Mouse (Mus musculus): ENCODE measurements around the gene 9530068E07Rik.
"Not testable (repeated sequence)": the region's sequence is repeated elsewhere in the genome, so short reads cannot be mapped to it uniquely, and the experiment has no call there.

9530068E07Rik gene

GRCm38 (mm10) chr11:52374340-52374739, 21.9 kb upstream of the 9530068E07Rik start:
- peak; percentile 72 to 78 for DNase-seq

DNA sequence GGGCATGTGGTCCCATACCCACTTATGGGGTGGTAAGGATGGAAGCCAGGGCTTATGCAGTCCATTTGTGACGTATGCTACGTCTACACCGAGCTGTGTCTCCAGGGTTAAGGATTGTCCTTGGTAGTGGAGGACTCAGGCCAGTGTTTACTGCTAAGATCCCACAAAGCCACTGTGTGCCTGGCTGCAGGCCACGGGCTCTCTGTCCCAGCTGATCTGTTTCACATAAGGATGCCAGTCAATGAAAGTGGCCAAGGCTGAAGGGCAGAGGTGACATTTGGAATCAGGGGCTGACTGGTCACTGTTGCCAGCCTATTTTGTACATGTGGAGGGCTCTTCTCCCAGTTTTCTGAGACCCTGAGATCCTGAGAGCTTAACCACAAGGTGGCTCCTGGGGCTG, 18.6 kb upstream of the 9530068E07Rik start:
- no peak for DNase-seq

- DNase-seq, result no peak
Observed at GRCm38 (mm10) chr11:52379241-52379640, 17.0 kb upstream of the 9530068E07Rik start.

GRCm38 (mm10) chr11:52383741-52384140, 12.5 kb upstream of the 9530068E07Rik start:
- DNase-seq, result no peak

GRCm38 (mm10) chr11:52384667-52385066, 11.6 kb upstream of the 9530068E07Rik start:
- DNase-seq, result no peak

GRCm38 (mm10) chr11:52386892-52387291, 9.3 kb upstream of the 9530068E07Rik start:
- no peak for DNase-seq

GRCm38 (mm10) chr11:52388150-52388549, 8.1 kb upstream of the 9530068E07Rik start:
- no peak for DNase-seq

DNA sequence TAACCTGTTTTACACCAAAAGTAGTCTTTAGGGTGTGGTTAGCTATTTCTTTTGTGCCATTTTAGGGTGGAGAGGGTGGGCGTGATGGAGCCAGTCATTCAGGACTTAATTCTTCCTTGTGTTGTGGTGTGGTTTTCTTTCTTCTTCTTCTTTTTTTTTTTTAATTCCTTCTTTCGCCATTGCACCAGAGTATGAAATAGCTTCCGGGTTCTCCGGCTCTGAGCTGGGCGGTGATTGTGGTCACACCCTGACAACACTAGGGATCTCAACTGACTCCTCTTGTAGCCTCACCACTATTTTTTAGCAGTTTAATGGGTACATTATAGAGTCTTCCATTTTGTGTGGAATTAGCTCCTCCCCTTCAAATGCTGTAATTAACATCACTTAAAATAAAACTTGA, 7.2 kb upstream of the 9530068E07Rik start:
- not testable (repeated sequence) for DNase-seq

GRCm38 (mm10) chr11:52389933-52390332, 6.3 kb upstream of the 9530068E07Rik start:
- no peak for DNase-seq

DNA sequence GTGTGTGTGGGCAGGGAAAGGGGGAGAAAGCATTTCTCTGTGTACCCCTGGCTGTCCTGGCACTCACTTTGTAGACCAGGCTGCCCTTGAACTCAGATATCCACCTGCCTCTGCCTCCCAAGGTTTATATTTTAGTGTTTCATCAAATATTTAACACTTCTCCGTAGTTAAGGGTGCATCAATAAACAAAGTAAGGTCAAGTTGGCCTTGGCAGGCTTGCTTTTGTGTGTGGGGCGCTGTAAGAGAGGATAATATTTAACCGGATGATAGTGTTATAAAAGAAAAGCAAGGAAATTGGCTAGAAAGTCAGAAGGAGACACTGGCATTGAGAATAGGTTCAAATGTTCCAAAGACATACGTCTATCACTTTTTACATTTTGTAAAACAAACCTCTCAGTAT, 1.7 kb upstream of the 9530068E07Rik start:
- DNase-seq, result no peak

DNA sequence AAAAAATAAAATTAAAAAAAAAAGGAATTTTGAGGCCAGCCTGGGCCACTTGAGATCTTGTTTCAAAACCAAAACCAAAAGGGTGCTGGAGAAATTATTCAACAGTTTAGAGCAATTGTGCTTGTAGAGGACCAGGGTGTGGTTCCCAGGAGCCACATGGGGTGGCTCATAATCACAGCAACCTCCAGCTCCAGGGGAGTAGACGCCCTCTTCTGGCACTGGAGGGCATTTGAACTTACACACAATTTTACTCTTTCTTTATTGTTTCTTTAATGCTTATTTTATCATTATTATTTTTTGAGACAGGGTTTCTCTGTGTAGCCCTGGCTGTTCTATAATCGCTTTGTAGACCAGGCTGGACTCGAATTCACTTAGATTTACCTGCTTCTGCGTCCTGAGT, 885 bp upstream of the 9530068E07Rik start:
- DNase-seq, result no peak

GRCm38 (mm10) chr11:52396597-52397188, 465 bp downstream of the 9530068E07Rik start:
- no peak for DNase-seq

- peak in 1 of 2 experiments; percentile 35 for DNase-seq
Observed at GRCm38 (mm10) chr11:52397385-52397987, 1.3 kb downstream of the 9530068E07Rik start.

DNA sequence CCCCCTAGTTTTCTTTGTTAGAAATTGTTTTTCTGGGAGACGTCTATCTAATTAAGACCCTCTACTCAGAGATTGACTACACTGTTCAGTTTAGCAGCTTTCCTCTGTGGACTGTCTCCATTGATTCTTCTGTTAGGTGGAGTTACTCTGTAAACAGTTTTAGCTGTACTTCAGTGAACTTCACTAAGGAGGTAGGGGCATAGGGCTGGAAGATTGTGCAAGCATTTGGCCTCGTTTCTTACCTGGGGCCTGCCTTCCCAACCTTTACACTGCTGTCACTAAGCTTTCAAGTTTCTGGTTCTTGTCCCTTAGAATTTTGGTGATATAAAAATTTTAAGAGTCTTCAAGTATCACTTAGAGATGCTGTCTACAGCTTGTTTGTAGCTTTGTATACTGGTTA, 5.2 kb downstream of the 9530068E07Rik start:
- DNase-seq, result no peak

DNA sequence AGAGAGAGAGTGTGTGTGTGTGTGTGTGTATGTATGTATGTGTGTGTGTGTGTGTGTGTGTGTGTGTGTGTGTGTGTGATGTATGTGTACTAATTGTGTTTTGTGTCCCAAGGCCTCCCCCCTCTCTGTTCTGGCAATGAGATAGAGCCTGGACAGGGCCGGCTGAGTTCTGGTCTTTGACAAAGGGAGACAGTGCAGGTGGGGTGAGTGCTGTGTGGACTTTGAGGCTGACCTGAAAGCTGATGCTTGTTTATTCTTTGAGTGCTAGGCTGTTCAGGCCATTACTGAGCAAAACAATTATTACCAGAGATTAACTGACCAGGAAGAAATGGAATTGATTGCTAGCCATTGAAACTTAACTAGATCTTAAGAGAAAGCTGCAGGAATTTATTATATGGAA, 6.3 kb downstream of the 9530068E07Rik start:
- peak in 1 of 2 experiments; percentile 38 for DNase-seq

DNA sequence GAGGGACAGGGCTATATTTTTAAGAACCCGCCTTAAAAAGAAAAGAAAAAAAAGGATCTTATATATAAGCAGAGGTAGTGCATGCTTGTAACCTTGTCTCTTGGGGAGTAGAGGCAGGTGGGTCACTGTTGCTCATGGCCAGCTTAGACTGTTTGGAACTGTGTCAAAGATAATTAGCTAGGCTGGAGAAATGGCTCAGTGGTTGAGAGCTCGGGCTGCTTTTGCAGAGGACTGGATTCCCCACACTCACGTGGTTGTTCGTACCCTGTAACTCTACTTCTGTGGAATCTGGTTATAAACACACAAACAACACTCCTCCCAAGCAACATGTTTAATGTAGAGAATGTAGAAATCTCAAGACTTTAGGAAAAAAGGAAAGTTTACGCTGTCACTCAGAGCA, 8.0 kb downstream of the 9530068E07Rik start:
- DNase-seq, result no peak

DNA sequence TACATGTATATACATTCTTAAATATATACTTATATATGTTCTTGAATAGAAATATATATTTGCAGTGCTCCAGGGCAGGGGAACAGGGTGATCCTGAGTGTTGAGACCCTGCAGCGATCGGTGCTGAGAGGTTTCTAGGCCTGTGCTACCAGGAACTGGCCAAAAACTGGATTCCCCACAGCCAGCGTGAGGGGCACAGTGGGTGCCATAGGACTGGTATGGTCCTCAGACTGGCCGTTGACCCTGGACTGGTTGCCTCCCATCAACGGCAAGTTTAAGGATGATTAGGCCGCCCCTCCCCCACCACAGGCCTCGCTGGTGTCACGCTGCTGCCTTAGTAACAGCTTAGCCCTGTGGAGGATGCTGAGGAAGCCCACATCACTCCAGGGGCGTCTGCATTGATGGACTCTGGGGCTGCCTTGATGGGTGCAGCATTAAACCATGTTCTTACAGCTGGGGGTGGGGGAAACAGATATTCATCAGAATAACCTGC, 9.0 kb downstream of the 9530068E07Rik start:
- DNase-seq, result peak; percentile 35 to 38

- DNase-seq, result no peak
Observed at GRCm38 (mm10) chr11:52409316-52409715, 13.1 kb downstream of the 9530068E07Rik start.

- no peak for DNase-seq
Observed at GRCm38 (mm10) chr11:52418358-52418757, 22.1 kb downstream of the 9530068E07Rik start.

DNA sequence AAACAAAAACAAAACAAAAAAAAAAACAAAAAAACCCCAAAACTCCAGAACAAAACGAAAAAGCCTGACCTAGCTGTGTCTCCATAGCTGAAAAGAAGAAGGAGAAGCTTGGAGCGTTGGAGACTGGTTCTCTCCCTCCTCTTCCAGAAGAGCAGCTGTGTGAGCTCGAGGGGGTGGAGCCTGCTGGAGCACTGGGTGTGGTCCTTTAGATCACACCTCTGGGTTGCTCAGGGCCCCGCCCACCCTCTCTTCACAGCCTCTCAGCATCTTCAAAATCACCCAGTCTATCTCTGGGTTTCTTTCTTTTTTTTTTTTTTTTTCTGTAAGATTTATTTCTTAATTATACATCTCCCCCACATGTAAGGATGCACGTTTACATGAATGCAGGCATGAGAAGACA, 23.0 kb downstream of the 9530068E07Rik start:
- DNase-seq, result peak; percentile 32 to 64

DNA sequence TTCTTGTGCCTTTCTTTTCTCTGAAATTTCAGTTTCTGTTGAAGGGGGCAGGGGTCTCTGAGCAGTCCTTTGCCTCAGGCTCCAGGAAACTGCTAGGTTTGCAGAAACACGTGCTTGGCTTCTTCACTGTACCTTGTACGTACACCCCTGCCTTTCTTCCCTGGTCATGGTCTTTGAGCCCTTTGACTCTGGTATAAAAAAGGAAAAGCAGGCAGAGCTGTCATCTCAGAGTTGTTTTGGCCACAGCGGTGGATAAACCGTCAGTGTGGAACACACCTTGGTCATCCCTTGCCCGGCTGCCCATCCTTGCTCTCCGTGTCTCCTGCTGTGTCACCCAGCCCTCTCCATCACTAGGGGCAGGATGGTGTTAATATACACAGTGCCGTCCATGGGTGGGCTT, 23.6 kb downstream of the 9530068E07Rik start:
- no peak for DNase-seq

DNA sequence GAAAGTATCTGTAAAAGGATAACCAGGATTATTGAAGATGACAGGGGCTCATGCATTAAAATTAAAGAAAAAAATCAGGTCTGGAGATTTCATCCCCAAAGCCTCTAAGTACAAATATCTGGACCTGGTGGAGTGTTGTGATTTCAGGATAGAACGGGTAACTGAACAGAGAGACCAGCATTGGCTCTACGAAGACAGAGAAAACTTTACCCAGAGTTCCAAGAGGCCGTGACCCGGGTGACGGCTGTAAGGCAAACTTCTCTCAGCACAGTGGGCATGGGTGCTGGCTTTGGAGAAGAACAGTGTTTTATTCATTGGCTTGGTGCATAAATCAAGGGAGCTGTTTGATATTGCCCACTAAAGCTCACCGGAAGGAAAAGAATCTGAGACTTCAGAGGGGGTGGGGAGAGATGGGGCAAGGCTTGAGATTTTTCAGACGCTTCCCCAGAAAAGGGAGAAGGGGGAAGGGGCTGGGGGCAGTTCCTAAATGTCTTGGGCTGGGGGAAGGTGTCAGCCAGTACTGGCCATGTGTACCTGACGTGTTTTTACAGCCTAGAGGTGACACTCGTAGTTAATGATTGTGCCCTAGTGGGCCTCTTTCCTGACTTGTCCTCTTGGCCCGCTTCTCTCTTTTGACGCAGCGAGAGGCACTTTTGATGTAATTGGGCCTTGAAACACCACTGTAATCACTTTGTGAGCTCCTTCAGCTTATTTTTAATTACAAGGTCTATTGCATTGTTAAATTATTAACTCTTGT, 24.2 kb downstream of the 9530068E07Rik start:
- peak; percentile 28 to 47 for DNase-seq

GRCm38 (mm10) chr11:52421053-52421778, 25.0 kb downstream of the 9530068E07Rik start:
- DNase-seq, result peak; percentile 83
